In genomic region chr5:131855358-131855757, GRCm38 (mm10) we compare ENCODE assay signal across 9 mouse cellular contexts.
A peak's percentile ranks its signal among the peaks of the same experiment; 100 is the strongest.
DNase-seq lines count a peak whose midpoint lies in the region; ATAC-seq lines count a peak whose summit lies in the region.
"Had no signal": no experiment of that assay in that cellular context is flagged by ENCODE, and none has a peak within 500 bp of the region (broad histone marks: within the 10 kb centered on the region; RNA-seq: fewer than 3 reads in every experiment).

No protein-coding gene starts in this region.

- H3K36me3 ChIP-seq in midbrain, embryonic 15.5 days (replicated peaks), result no peaks in the 10 kb centered on the region
- H3K36me3 ChIP-seq: liver, embryonic 15.5 days had no signal

- no peak for ATAC-seq in midbrain, embryonic 15.5 days (replicated peaks)

- WGBS in midbrain, embryonic 15.5 days, result 15% methylated on average over 8 of the region's 8 CpGs

- no peak overlapping the region for H3K4me3 ChIP-seq in midbrain, embryonic 15.5 days
- H3K4me3 ChIP-seq: liver, embryonic 15.5 days had no signal

- no peaks in the 10 kb centered on the region for H3K9me3 ChIP-seq in midbrain, embryonic 15.5 days
- H3K9me3 ChIP-seq: liver, embryonic 15.5 days had no signal

- H3K9ac ChIP-seq in midbrain, embryonic 15.5 days, result no peak overlapping the region
- H3K9ac ChIP-seq: liver, embryonic 15.5 days had no signal

- H3K4me2 ChIP-seq in midbrain, embryonic 15.5 days, result no peak overlapping the region
- H3K4me2 ChIP-seq: liver, embryonic 15.5 days had no signal

- H3K27me3 ChIP-seq in midbrain, embryonic 15.5 days (replicated peaks), result no peaks in the 10 kb centered on the region
- H3K27me3 ChIP-seq: liver, embryonic 15.5 days had no signal

- 0 out of 2 replicates have a peak overlapping the region, but pooled peaks have one; percentile 24 for H3K27ac ChIP-seq in midbrain, embryonic 15.5 days
- H3K27ac ChIP-seq: liver, embryonic 15.5 days had no signal

- DNase-seq in NIH3T3 (ENCODE audit: low read depth) (peak; percentile 5), adipocyte (ENCODE audit: low spot score) (no peak)
- DNase-seq in embryo, embryonic 9.5 days (ENCODE audit: extremely low spot score), result peak; percentile 57
- peak; percentile 46 to 47 for DNase-seq in heart, adult 9 months (ENCODE audit: low spot score in 2 of 2)
- peak; percentile 57 for DNase-seq in kidney, postnatal 14 days
- DNase-seq in spleen, postnatal 4 days (ENCODE audit: low spot score in 2 of 2), result no peak
- DNase-seq in cerebellum, adult 11-12 months, result no peak

- peaks cover 40% of the 10 kb centered on the region for H3K4me1 ChIP-seq in midbrain, embryonic 15.5 days
- H3K4me1 ChIP-seq: liver, embryonic 15.5 days had no signal

Comparison
In these comparisons a context has a peak if more than half of its experiments do, and no peak if none do; other contexts are left out.
1. DNase-seq: peak in NIH3T3 (single experiment), embryo, embryonic 9.5 days (single experiment), heart, adult 9 months (2 of 2) and kidney, postnatal 14 days (single experiment); none in spleen, postnatal 4 days (0 of 2), adipocyte (single experiment) and cerebellum, adult 11-12 months (single experiment).